Mouse (Mus musculus) urinary bladder, postnatal 36 days (tissue): Measurements from ENCODE around the gene Cckbr.

Source experiments
- DNase-seq, 2 experiments: peaks; one replicate each; pipeline ENCODE4 v3.0.0; 2022; ENCODE audit warnings: low spot score in 2 of 2, mixed read lengths in 1 of 2

The Cckbr gene

DNA sequence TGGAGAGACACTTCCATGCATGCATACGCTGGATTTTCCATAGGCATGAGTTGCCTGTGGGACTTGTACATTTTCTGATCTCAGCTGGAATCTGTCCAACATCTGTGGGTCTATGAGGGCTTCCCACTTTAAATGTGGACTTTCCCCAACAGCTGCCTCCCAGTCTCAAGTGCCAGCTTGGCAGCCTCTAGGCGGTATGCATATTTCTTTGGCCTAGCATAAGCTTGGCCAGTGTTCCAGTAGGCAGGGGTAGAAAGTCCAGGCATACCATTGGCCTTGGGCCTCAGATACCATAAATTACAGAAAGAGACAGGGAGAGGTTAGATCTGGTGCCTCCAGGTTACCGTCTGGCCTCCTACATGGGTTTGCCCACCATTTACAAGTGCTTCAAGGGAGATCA lies 72.3 kb downstream of the Cckbr start:
- no peak for DNase-seq

DNA sequence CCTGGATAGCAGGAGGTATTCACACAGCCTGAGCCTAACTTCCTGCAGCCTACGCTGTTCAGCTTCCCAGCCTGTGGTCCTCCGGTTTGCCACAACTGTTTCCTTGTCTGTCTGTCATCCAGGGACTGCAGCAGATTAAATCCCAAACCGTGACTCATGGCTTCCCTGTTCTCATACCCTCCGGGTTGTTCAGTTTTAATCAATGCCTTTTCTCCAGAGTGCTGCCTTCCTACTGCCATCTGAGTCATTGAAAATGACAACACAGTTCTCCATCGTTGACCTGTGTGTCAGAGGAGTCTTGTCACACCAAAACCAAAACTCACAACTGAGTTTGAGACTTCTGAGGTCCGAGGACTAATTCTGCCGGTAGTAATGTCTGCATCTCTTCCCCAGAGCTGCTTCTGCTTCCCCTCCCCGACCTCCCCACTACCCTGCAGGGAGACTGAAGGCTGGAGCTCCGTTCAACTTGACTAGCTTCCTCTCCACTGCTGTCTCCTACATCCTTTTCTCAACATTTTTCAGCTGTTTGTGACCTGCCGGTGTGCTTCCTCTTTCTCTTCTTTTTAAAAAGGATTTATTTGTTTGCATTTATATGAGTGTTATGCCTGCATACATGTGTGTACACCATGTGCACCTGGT lies 73.4 kb downstream of the Cckbr start:
- DNase-seq: no peak

DNA sequence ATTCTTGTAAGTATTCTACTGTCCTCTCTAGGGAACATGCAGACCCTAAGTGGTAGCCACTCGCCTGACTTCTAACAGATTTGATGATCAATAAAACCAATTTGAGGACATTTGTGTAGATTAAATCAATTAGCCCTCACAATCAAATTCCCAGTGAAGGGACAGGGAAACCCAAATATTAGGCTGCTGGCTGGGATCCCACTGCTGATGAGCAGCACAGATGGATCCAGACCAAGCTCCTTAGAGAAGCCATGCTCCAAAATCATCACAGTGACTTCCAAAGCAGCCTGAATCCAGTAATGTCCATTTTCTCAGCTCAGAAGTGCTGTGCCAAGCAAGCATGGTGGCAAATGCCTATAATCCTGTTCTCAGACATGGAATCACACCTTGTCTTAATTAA lies 74.1 kb downstream of the Cckbr start:
- no peak for DNase-seq

DNA sequence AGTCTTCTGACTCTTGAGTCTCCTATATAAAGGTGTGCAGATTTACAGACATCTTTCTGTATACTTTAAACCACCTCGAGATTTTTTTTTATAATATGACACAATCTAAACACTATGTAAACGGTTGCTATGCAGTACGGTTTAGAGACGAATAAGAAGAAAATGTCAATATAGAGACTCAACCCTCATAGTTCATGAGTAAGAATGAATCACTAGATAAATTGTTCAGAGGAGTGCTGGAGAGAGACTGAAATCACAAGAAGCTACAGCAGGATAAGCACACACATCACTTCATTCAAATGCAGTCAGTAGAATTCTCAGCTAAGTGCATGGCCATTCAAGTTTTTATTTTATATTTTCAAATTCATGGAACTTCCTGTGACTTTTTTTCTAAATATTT lies 76.5 kb downstream of the Cckbr start:
- DNase-seq: no peak

DNA sequence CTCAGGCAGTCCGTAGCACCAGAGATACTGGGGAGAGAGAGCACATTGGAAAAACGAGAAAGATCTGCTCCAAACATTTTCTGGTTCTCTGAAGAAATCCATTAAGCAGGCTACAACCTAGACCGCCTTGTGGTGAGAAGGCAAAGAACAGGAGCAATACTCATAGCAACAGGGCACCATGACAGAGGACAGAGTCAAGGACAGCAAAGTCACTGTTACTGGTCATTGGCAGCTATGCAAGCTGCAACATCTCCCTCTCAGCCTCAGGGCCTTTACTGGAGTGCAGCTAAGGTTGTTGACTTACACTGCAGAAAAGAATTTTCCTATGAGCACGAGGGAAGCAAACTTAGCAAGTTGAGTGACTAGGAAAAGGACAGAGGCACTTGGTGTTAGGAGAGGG lies 81.7 kb downstream of the Cckbr start:
- no peak for DNase-seq

DNA sequence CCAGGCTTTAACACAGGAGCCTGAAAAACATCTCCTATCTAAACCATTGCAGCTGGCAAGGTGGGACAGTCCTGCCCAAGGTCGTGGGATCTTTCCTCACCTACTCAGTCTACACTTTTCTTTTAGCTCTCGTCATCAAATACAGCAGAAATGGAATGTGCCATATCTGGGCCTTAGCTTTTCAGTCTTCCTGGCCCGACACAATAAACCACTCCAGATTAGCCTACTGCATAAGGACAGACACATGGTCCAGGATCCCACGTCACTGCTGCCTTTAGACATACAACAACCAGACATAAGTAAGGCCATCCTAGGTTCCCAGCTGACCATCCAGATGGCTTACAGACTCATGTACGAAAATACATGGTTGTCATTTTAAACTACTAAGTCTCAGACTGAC lies 84.6 kb downstream of the Cckbr start:
- no peak for DNase-seq

DNA sequence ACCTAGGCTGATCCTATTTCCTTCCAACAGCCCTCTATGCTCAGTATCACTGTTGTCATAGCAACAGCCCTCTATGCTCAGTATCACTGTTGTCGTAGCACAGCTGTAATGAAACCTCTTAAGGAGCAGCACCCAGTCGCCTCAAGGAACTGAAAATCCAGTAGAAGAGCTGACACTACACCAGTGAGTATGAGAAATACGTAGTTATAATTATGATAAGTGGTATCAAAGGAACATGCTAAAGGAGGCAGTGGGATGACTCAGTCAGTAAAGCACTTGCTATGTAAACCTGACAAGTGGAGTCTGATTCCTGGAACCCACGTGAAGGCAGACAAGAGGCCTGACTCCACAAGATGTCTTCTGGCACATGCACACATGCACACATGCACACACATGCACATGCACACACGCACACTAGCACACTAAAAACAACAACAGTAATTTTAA lies 88.3 kb downstream of the Cckbr start:
- no peak for DNase-seq

DNA sequence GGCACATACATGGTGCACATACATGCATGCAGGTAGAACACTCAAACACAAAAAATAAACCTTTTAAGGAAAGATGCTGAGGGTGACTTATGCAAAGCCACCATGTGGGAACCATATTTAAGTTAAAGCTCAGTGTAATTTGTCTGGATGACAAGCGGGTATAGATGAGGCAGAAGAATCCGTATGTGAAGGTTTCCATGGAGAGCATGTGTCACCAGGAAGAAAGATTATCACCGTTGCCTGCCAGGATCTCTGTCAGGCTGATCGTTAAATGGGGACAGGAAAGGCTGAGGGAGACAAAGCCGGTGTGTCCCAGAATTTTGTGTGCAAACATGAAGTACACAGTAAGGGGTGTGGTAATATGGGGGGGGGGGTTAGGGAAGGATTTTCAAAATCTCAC lies 89.0 kb downstream of the Cckbr start:
- DNase-seq: no peak

DNA sequence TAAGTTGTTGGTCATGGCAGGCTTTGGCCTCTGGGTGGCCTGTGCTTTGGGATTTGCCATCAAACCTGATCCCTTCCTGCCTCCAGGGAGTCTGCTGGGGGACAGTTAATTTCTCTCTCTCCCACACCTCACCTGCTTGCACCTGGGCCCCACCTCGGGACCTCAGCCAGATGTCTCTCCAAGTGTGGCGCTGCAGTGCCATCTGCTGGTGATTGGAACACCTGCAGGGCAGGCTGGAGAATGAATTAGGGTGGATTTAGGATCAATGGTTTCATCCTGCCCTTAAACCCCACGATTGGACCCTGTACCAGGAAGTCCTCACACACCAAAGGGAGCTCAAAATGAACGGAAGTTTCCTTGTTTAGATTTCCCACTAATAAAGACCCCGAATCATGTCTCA lies 89.6 kb downstream of the Cckbr start:
- peak; percentile 47 to 49 for DNase-seq

DNA sequence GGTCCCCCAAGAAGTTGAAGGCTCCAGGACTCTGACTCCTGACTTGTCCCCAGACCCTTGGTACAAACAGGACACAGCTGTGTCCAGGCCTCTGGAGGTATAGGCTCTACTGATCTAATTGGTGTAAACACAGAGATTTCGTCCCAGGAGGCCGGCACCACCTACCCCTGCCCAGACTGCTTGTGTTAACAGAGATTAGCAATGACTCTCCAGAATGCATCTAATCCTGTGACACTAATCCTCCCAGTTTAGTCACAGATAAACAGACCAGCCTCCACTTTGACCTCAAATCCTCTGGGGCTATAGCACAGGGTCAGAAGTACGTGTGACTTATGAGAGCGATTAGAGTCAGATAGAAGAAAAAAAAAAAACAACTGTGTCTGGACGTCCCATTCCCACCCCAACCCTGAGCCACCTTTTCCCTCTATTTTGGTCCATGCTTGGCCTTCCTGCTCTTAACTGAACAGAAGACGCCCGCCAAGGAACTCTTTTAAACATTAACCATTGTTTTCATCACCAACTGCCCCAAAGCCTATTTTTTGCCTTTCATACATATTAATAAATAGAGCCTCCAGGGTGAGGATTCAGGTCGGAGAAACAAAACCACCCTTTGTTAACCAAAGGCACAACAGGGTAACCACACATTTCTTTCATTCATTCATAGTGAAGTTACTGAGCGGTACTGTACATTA lies 91.3 kb downstream of the Cckbr start:
- no peak for DNase-seq

DNA sequence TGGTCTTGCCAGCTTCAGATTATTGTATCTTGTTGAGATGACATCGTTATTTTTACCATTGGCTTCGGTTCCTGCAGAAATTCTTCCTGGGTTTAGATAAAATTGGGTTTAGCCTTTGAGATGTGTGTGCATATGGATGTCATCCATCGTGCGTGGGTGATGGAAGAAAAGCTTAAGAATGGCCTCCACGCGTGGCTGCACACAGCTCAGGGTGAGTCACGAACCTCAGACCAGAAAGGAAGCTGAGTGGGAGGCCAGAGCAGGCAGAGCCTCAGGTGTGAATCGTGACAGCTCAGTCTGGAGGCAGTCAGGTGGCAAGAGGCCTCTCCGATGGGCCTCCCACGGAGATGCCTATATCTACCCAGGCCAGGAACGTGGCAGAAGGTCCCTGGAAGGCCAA lies 93.8 kb downstream of the Cckbr start:
- DNase-seq: no peak

DNA sequence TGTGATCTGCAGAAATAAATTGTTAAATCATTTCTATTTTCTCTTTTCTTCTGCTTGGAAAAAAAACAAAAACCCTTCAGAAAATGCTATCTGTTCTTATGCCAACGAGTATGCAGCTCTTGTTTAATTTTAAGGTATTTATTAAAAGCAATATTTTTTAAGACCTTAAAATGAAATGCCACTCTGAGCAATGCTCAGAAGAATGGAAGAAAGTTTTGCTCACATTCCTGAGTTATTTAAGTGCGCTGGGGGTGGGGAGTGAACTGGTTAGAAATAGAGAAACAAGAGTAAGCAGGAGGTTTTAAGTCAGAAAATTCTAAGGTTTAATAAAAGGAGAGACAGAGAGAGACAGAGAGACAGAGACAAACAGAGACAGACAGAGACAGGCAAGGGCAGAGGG lies 94.2 kb downstream of the Cckbr start:
- no peak for DNase-seq

DNA sequence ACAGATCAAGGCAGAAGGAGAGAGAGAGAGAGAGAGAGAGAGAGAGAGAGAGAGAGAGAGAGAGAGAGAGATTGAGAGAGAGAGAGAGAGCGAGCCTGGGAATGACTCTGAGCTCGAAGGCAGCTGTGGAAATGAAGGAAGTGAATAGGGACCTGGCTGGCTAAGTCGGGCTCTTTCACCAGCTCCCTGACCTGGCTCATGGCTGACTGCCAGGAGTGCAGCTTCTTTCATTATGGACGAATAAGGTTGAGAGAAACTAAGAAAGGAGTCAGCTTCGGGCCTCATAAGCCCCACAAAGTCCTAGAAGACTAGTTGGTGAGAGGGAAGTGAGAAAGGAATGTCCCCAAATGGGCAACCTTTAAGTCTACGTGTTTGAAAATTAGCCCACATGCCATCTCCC lies 94.7 kb downstream of the Cckbr start:
- DNase-seq: no peak
